Mouse (Mus musculus) heart, postnatal 0 days (tissue): ENCODE measurements around the gene Nsun5. TPM values are rescaled to one million over a fixed set of nuclear protein-coding genes. Genes with fewer than 3 reads are reported as not detected.

Experiments
- ATAC-seq: fragments of 200-750 bp; cut with Nextera tagmentation; 2 replicates; pipeline ENCODE4 v1.8.0; 2017; ENCODE audit warnings: low read depth, moderate number of reproducible peaks, moderate library complexity; ENCODE audit not compliant: insufficient read depth
- DNase-seq: peaks from one replicate; pipeline ENCODE4 v3.0.0-alpha.2; 2016; ENCODE audit warnings: low spot score
- H3K27ac ChIP-seq: fragments of 300-500 bp; sonication (generic); 2 replicates; pipeline ENCODE4 v1.5.1; 2014; ENCODE audit warnings: low read depth, mild to moderate bottlenecking
- H3K27me3 ChIP-seq: fragments of 300-500 bp; sonication (generic); 2 replicates; pipeline ENCODE4 v1.6.1; 2014; ENCODE audit warnings: low read length, mixed read lengths; ENCODE audit not compliant: control insufficient read depth, insufficient read depth
- H3K36me3 ChIP-seq: fragments of 300-500 bp; sonication (generic); replicated peaks from 2 replicates; pipeline ENCODE4 v1.6.1; 2014; ENCODE audit warnings: low read length, mixed read lengths; ENCODE audit not compliant: control insufficient read depth, insufficient read depth
- H3K4me1 ChIP-seq: fragments of 300-500 bp; sonication (generic); 2 replicates; pipeline ENCODE4 v1.6.1; 2014; ENCODE audit warnings: antibody characterized with exemption; ENCODE audit not compliant: control insufficient read depth, insufficient read depth
- H3K4me2 ChIP-seq: fragments of 300-500 bp; sonication (generic); 2 replicates; pipeline ENCODE4 v1.6.1; 2014; ENCODE audit warnings: low read depth, mild to moderate bottlenecking, low read length, moderate library complexity
- H3K4me3 ChIP-seq: fragments of 300-500 bp; sonication (generic); 2 replicates; pipeline ENCODE4 v1.5.1; 2014; ENCODE audit warnings: low read depth, low read length
- H3K9ac ChIP-seq: fragments of 300-500 bp; sonication (generic); replicated peaks from 2 replicates; pipeline ENCODE4 v1.6.1; 2014; ENCODE audit warnings: low read depth, low read length, mixed read lengths
- H3K9me3 ChIP-seq: fragments of 300-500 bp; sonication (generic); replicated peaks from 2 replicates; pipeline ENCODE4 v1.6.1; 2016; ENCODE audit warnings: low read length; ENCODE audit not compliant: control insufficient read depth
- CTCF ChIP-seq: IDR thresholded peaks from 2 replicates; pipeline ENCODE4 v1.5.1; 2016; ENCODE audit warnings: antibody characterized with exemption, control low read depth, low read depth
- EP300 ChIP-seq: IDR thresholded peaks from 2 replicates; pipeline ENCODE4 v1.6.1; 2016; ENCODE audit warnings: antibody characterized with exemption, low read depth
- WGBS: fragments of 180-500 bp; shearing (Covaris S2); extraction: QIAGEN DNeasy Blood & Tissue Kit; methylation state at CpG from one replicate; pipeline ENCODE4 v1.1.7; 2014; 5-methylcytosine and 5-hydroxymethylcytosine counted together
- polyA plus RNA-seq: library from polyadenylated mRNA; unstranded; fragments of >200 nt; fragmentation: Nextera tagmentation; extraction: Ambion mirVana; gene quantifications from 2 replicates; pipeline ENCODE4 v1.2.1, GENCODE M21; 2015
- total RNA-seq: library from RNA; depleted of rRNA; stranded (reverse); fragments of >200 nt; gene quantifications from 2 replicates; pipeline ENCODE4 v1.2.3, GENCODE M21; 2014; ENCODE audit warnings: low replicate concordance

Nsun5 gene
- total and polyA plus RNA-seq, 2 experiments from 2014 or later: 8.7 to 13.1 TPM

DNA sequence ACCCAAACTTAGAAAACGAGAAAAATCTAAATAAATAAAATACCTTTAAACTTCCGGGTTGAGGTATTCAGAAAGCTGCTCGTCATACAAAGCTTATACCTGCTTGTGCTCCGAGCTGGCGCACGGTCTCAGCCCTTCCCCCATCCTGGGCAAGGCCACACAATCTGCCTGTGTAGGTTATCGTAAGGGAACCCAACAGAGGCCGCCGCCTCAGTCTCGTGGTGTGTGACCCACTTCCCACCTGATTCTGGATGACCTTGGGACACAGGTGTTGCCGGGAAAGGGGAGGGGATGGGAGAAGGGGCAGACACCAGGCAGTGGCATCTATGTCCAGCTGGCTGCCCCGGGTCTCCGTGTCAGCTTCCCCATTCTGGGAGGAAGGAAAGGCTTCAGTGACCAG is 18.1 kb upstream of the Nsun5 start:
- Histone ChIP-seq H3K27me3 (peaks cover 17% of the 10 kb centered on the region), H3K9ac (no peak overlapping the region), H3K4me1 (no peaks in the 10 kb centered on the region), H3K27ac (no peak overlapping the region), H3K4me2 (no peak overlapping the region), H3K4me3 (no peak overlapping the region), H3K9me3 (no peaks in the 10 kb centered on the region), H3K36me3 (no peaks in the 10 kb centered on the region)
- TF ChIP-seq CTCF (no peak), EP300 (no peak)
- 83% methylated on average over 13 of the region's 13 CpGs for WGBS
- ATAC-seq (no peak), DNase-seq (no peak)

DNA sequence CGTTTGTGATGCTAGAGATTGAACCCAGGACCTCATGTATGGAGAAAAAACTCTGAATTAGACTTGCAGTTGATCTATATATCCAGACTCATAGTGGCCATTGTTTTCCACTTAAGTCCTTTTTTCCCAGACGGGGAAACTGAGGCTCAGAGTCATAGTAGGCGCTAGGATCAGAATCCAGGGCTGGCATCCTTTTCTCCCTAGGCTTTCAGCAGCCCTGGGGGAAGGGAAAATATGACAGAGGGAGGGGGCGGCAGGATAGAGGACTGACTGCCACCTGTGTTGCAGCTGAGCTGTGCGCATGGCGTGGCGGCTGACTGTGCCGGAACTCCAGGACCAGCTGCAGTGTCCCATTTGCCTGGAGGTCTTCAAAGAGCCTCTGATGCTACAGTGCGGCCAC is 16.8 kb upstream of the Nsun5 start, which contains the start of gene Trim50:
TSS of gene Trim50 (plus strand) at position 301 of the 400 bp plus-strand sequence.
- TF ChIP-seq CTCF (no peak), EP300 (no peak)
- no peak within 1 kb of the TSS for H3K9ac ChIP-seq
- WGBS: 55% methylated on average over 9 of the region's 9 CpGs
- no peak for DNase-seq
- no peak within 1 kb of the TSS for H3K4me3 ChIP-seq
- H3K36me3 ChIP-seq: no peaks in the 10 kb centered on the region
- H3K9me3 ChIP-seq: no peaks in the 10 kb centered on the region
- peaks cover 12% of the 10 kb centered on the region for H3K27me3 ChIP-seq
- no peak within 1 kb of the TSS for H3K4me2 ChIP-seq
- ATAC-seq: no peak
- no peaks in the 10 kb centered on the region for H3K4me1 ChIP-seq
- H3K27ac ChIP-seq: no peak within 1 kb of the TSS

DNA sequence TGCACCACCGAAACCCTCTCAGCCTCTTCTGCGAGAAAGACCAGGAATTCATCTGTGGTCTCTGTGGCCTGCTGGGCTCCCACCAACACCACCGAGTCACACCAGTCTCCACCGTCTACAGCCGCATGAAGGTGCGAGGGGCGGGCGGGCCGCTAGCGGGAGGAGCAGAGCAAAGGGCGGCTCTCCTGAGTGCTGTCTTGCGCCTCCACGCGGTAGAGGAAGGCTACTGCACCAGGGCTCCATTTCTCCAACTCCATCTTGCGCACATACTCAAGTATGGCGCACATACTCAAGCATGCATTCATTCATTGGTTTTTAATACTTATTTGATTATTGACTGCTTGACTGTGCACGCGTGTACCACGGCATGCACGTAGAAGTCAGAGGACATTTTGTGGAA is 16.2 kb upstream of the Nsun5 start:
- peaks cover 12% of the 10 kb centered on the region for H3K27me3 ChIP-seq
- no peak overlapping the region for H3K4me2 ChIP-seq
- DNase-seq (no peak), ATAC-seq (no peak)
- 16% methylated on average over 20 of the region's 20 CpGs for WGBS
- no peaks in the 10 kb centered on the region for H3K9me3 ChIP-seq
- no peaks in the 10 kb centered on the region for H3K4me1 ChIP-seq
- no peak overlapping the region for H3K27ac ChIP-seq
- no peak overlapping the region for H3K9ac ChIP-seq
- TF ChIP-seq EP300 (no peak), CTCF (peak; percentile 16; the same call in 1 of the 2 replicates)
- no peak overlapping the region for H3K4me3 ChIP-seq
- H3K36me3 ChIP-seq: no peaks in the 10 kb centered on the region

DNA sequence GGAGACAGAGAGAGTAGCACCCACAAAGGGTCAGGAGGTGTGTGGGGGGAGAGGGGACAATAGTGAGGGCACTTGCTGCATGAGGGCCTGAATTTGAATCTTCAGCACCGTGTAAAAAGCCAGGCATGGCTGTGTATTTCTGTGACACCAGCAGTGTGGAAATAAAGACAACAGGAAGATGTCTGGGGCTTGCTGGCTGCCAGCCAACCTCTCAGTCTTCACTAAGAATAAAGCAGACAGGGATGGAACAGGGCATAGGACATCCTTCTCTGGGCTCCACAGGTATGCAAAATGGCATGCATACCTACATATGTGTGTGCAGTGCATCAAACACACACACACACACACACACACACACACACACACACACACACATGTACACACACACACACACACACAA is 13.7 kb upstream of the Nsun5 start:
- Histone ChIP-seq H3K4me1 (peaks cover 6% of the 10 kb centered on the region; the same call in 1 of the 2 replicates), H3K4me2 (no peak overlapping the region), H3K4me3 (no peak overlapping the region), H3K9ac (no peak overlapping the region), H3K9me3 (no peaks in the 10 kb centered on the region), H3K36me3 (no peaks in the 10 kb centered on the region), H3K27ac (no peak overlapping the region), H3K27me3 (peaks cover 12% of the 10 kb centered on the region)
- TF ChIP-seq EP300: no peak
- no peak for TF ChIP-seq CTCF
- ATAC-seq (no peak), DNase-seq (no peak)
- 31% methylated on average over 1 of the region's 1 CpGs for WGBS

DNA sequence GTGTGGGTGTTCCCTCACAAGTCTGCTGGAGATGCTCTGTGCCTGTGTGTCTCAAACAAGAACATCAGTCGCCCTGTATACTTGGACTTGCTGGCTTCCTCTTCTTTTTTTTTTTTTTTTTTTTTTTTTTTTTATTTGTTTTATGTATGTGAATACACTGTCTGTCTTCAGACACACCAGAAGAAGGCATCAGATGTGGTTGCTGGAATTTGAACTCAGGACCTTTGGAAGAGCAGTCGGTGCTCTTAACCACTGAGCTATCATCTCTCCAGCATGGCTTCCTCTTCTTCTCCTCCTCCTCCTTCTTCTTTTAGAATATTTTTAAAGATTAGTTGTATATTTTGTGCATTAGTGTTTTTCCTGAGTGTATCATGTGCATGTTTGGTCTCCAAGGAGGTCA is 12.2 kb upstream of the Nsun5 start:
- WGBS: 77% methylated on average over 2 of the region's 2 CpGs
- Histone ChIP-seq H3K4me1 (peaks cover 6% of the 10 kb centered on the region; the same call in 1 of the 2 replicates), H3K4me3 (no peak overlapping the region), H3K27ac (no peak overlapping the region), H3K4me2 (no peak overlapping the region), H3K36me3 (no peaks in the 10 kb centered on the region), H3K9ac (no peak overlapping the region), H3K9me3 (no peaks in the 10 kb centered on the region), H3K27me3 (peaks cover 12% of the 10 kb centered on the region)
- no peak for DNase-seq
- TF ChIP-seq CTCF: no peak
- no peak for TF ChIP-seq EP300
- ATAC-seq: no peak

DNA sequence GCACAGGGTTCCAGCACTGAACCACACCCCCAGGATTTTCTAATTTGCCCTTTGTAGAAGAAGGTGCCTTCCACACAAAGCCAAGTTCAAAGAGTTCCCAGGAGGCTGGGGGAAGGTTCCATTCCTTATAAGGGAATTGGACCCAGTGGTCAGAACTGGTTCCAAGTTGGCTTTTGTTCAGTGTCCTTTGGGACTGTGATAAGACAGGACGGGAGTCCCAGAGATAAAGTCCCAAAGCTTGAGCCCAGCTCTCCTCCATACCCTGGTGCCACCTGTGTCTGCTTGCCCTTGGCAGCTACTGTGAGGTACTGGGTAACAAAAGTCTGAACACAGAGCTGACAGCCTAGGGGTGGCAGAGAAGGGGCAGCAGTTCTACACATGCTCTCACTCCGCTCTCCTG is 10.0 kb upstream of the Nsun5 start:
- Histone ChIP-seq H3K27me3 (no peaks in the 10 kb centered on the region), H3K4me1 (peaks cover 6% of the 10 kb centered on the region; the same call in 1 of the 2 replicates), H3K4me3 (no peak overlapping the region), H3K27ac (no peak overlapping the region), H3K9me3 (no peaks in the 10 kb centered on the region), H3K36me3 (no peaks in the 10 kb centered on the region), H3K4me2 (no peak overlapping the region), H3K9ac (no peak overlapping the region)
- DNase-seq: no peak
- TF ChIP-seq EP300 (no peak), CTCF (no peak)
- 40% methylated on average over 2 of the region's 2 CpGs for WGBS
- ATAC-seq: peak; percentile 64; the same call in 1 of the 2 replicates
